Mouse (Mus musculus): Measurements from ENCODE around the gene Reg2.
"Not testable (repeated sequence)": the region's sequence is repeated elsewhere in the genome, so short reads cannot be mapped to it uniquely, and the experiment has no call there.

Gene Reg2

DNA sequence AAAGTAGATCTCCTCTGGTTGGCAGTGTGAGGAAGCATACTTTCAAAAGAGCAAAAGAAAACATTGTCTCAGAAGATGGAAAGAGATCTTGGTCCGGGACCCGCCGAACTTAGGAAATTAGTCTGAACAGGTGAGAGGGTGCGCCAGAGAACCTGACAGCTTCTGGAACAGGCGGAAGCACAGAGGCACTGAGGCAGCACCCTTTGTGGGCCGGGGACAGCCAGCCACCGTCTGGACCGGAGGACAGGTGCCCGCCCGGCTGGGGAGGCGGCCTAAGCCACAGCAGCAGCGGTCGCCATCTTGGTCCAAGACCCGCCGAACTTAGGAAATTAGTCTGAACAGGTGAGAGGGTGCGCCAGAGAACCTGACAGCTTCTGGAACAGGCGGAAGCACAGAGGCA, at the start of gene Reg2:
Gene Reg2 (plus strand): TSS at position 301 of the 400 bp plus-strand sequence.
- not testable (repeated sequence) for DNase-seq (ENCODE audit: low spot score)

DNA sequence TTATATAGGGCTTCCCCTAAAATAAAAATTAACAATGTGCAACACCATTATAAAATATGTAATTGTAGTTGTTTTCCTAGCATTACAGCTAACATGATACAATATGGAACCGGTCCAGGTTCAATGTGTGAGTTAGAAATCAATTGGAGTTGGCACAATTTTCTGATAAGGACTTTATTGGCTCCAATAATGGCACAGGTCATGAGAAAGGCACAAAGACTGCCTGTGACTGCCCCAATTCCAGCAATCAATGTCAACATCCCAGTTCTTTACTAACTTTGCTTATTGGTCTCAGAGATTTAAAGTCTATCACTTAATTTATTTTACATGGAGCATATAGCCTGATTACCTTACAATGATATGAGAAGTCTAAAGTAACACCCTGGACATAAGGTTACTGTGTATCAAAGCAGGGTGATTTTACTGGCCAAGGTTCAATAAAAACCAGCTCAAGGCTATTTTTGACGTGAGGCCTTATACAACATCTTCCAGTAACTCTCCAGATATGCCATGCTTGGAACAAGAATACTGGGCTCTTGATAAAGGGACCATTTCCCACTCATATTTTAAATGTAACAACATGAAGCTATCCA, 33.4 kb upstream of the Reg2 start:
- DNase-seq (ENCODE audit: low spot score): no peak

DNA sequence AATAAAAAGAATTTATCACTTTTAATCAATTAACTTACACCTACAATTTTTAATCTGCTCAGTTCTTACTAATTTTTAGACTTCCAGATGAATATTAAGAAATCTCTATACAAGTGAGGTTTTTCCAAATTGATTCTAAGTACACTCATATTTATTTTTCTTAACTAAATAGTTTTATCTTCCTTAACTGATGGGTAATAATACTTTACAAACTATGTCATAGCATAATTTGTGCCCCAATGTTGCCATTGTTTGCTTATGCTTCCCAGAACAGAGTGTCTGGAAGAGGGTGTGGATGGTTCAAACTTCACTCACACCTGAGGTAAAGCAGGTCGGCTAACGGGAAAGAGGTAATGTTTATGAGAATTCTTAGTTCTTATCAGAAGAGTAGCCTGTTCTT, 25.1 kb upstream of the Reg2 start, which contains the start of gene Reg3b:
Gene Reg3b (plus strand): TSS at position 301 of the 400 bp plus-strand sequence.
- no peak for DNase-seq (ENCODE audit: low spot score)

DNA sequence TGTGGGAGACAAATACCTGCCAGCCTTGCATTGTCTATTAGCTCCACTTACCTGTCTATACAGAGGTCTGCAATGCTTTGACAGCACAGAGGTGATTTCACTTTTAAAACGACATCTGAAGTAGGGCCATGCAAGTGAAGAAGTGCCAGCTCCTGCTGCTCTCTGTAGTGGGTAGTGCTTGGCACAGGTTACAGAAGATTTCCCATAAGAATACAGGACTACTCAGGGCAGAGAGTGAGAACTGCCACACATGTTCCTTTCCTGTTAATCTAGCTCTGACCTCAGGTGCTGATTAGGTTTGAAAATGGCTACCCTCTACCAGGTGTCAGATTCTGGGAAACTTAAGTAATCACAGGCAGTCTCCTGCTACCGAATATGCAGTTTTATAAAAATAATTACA, 16.7 kb upstream of the Reg2 start, which contains the start of gene Reg3d:
Gene Reg3d (minus strand): TSS at position 101 of the 400 bp plus-strand sequence.
- DNase-seq (ENCODE audit: low spot score): no peak

DNA sequence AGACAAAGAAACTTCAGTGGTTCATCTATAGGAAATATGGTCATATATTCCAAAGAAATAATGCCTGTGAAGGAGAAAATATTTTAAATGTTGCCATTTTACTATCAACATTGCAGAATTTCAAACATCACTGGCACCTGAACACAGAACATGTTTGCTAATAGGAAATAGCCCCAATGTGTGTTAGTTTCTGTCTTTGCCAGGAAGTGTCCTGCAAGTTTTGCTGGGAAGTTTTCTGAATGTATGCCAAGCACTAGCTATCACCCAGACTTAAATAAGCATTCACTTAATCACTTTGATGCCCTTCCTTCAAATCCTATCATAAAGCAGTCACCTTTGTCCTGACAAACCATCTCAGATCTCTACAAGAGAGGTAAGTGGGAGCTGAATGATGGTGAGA, 15.0 kb upstream of the Reg2 start, which contains the start of gene Reg3a:
Gene Reg3a (plus strand): TSS at position 301 of the 400 bp plus-strand sequence.
- no peak for DNase-seq (ENCODE audit: low spot score)

DNA sequence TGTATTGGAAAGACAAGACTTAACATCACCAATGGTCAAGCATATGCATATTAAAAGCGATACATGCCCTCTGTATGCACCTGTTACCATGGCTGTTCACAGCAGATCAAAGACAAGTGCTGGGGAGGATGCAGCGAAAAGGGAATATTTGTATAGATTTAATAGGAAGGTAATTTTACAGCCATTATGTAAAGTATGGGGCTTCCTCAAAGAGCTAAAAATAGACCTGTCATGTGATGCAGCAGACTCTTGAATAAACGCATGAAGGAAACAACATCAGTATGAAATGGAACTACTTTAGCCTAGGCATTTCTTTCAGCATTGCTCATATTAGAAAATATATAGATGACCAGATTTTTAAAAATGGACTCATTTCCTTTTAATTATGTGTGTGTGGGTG, 9.8 kb upstream of the Reg2 start:
- DNase-seq (ENCODE audit: low spot score): no peak

DNA sequence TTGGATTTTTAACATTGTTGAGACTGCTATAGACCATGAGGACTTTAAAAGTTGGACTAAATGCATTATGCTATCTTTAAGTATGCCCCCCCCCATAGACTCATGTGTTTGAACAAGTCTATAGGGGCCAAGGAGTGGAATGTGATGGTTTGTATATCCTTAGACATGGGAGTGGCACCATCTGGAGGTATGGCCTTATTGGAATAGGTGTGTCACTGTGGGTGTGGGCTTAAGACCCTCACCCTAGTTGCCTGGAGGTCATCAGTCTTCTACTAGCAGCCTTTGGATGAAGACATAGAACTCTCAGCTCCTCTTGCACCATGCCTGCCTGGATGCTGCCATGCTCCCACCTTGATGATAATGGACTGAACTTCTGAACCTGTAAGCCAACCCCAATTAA, 27.0 kb downstream of the Reg2 start, which contains the start of gene Reg1:
Gene Reg1 (plus strand): TSS at position 301 of the 400 bp plus-strand sequence.
- DNase-seq (ENCODE audit: low spot score): not testable (repeated sequence)

DNA sequence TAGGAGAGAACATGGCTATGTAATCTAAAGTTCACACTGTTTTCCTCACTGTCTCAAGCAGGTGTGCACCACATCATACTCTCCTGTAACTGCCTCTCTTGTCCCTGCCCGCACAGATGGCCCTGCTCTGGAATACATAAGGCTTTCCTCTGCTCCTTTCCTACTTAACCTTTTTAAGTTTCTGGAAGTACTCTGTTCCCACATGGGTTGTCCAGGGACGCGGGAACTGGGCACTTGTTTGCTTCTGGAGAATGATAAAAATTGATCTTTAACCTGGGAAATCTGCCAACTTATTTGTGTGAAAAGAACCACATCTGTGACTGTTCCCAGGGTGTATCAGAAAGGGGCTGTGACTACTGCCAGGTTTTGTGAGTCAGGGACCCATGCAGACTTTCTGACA, 30.1 kb downstream of the Reg2 start:
- no peak for DNase-seq (ENCODE audit: low spot score)

DNA sequence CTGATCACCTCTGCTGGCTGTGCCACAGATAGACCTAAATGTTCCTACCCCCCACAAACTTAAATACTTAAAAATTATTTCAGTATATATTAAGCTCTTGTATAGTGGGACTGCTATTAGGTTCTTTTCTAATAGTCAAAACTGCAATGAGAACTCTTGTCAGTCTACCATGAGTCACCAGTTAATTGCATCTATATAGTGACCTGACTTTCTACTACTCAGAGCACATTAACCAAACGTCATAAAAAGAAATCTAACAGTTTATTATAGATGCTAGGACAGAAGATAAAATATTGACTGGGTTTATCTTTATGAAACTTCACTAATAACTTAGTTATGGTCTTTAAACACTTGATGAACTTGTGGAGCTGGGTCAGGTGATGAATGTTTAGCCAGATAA, 51.8 kb downstream of the Reg2 start:
- no peak for DNase-seq (ENCODE audit: low spot score)

DNA sequence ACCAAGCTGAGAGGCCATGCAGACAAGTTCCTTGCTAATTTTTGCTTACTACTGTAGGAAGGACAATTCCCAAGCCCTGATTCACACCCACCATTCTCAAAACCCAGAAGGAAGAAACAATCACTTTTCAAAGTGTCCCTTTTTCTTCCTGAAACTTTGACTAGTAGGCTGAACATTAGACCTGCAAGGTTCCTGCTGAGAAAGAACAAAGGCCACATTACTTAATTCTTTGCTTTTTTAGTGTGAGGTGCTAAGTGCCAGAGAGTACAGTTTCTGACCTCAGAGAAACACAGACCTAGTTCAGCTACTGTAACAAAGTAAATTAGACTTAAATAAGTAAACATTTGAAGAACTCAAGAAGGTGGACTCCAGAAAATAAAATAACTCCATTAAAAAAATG, 53.0 kb downstream of the Reg2 start:
- no peak for DNase-seq (ENCODE audit: low spot score)

DNA sequence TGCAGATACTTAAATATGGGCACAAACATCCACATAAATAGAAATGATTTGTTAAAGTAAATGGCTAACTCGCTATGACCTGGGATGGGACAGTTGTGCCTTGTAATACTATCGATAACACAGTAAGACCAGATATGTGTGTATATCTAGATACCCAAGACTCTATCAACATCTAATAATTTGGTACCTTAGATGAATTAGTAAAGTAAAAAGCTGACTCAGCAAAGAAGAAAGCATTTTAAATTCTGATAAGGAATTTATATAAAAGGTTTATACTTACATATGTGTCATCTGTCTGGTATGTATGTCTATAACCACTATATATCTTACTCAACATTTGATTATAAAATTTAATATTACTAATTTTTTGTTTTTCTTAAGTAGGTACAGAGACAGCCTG, 57.4 kb downstream of the Reg2 start:
- no peak for DNase-seq (ENCODE audit: low spot score)

Measured in embryo, embryonic 10.5 days (tissue).